Mouse (Mus musculus): Measurements from ENCODE around the gene Mga. TPM values are rescaled to one million over a fixed set of nuclear protein-coding genes. Genes with fewer than 3 reads are reported as not detected.

Mga gene
- polyA plus RNA-seq, 1 experiment: 14.7 TPM

DNA sequence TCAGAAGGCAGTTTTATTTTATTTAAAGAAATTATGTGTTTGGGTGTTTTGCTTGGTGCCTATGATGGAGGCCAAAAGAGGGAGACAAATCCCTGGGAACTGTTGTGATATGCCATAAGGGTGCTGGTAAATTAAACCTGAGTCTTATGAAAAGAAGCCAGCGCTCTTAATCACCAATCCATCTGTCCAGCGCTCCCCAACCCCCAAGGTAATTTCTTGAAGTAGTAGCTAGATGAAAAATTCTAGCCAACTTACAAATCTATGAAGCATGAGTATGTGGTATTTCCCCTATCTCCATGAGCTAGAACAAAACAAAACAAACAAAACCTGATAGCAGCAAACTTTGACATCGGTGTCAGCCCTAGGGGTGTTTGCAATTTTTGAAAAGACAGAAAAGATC is 74.3 kb downstream of the Mga start:
- no peak for DNase-seq
- no peak overlapping the region for H3K27ac ChIP-seq (ENCODE audit: insufficient read depth, low read depth, low read length)
- 78% methylated on average over 3 of the region's 3 CpGs for WGBS
- no peaks in the 10 kb centered on the region for H3K27me3 ChIP-seq (replicated peaks; ENCODE audit: control insufficient read depth, insufficient read depth, low read length)
- no peaks in the 10 kb centered on the region for H3K36me3 ChIP-seq (ENCODE audit: control insufficient read depth, insufficient read depth, low read length)
- TF ChIP-seq POLR2A (IDR thresholded peaks at IDR 0.05; ENCODE audit: low read depth, low read length): no peak
- TF ChIP-seq CTCF (conservative IDR thresholded peaks at IDR 0.05; ENCODE audit: insufficient read depth, insufficient read length, low read depth, low read length): no peak
- no peak overlapping the region for H3K4me3 ChIP-seq (ENCODE audit: insufficient read depth, low read depth, low read length)
- H3K4me1 ChIP-seq (ENCODE audit: control insufficient read depth, insufficient read depth, low read length): no peaks in the 10 kb centered on the region; the same call in 1 of the 2 replicates

DNA sequence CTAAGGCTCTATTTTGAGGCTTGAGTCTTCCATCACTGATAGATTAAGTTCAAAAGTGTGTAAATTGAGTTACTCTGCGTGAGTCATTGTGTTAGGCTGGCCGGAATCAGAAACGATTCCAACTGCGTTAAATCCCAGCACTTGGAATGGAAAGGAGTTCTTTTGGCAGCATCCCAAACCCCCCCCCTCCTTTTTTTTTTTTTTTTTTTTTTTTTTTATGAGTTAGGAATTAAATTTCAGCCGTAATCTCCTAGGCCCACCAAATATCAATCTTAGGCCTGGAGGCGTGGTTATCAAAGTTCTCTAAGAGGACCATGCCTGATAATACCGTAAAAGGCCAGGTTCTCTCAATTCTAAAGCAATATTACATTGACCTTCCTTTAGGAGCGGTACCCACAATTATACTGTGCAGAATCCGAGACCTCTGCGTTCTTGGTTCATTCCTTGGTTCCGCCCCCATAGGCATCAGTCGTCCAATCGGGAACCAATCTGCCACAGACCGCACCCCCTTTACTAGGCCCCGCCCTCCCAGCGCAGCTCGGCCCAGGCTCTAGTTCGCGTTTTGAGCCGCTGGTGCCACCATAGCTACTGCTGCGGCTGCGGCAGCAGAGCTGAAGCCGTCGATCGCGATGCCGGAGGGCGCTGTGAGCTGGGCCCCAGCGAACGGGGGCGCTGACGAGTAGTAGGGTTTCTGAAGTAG is 75.0 kb downstream of the Mga start:
- H3K27ac ChIP-seq (ENCODE audit: insufficient read depth, low read depth, low read length): peak overlapping the region; percentile 57
- TF ChIP-seq POLR2A (IDR thresholded peaks at IDR 0.05; ENCODE audit: low read depth, low read length) (peak; percentile 86), CTCF (conservative IDR thresholded peaks at IDR 0.05; ENCODE audit: insufficient read depth, insufficient read length, low read depth, low read length) (peak; percentile 35; the same call in 1 of the 2 replicates)
- WGBS: under 1% methylated on average over 32 of the region's 32 CpGs
- H3K4me3 ChIP-seq (ENCODE audit: insufficient read depth, low read depth, low read length): peak overlapping the region; percentile 83
- H3K4me1 ChIP-seq (ENCODE audit: control insufficient read depth, insufficient read depth, low read length): no peaks in the 10 kb centered on the region; the same call in 1 of the 2 replicates
- H3K36me3 ChIP-seq (ENCODE audit: control insufficient read depth, insufficient read depth, low read length): no peaks in the 10 kb centered on the region
- peak; percentile 98 for DNase-seq
- H3K27me3 ChIP-seq (replicated peaks; ENCODE audit: control insufficient read depth, insufficient read depth, low read length): no peaks in the 10 kb centered on the region

DNA sequence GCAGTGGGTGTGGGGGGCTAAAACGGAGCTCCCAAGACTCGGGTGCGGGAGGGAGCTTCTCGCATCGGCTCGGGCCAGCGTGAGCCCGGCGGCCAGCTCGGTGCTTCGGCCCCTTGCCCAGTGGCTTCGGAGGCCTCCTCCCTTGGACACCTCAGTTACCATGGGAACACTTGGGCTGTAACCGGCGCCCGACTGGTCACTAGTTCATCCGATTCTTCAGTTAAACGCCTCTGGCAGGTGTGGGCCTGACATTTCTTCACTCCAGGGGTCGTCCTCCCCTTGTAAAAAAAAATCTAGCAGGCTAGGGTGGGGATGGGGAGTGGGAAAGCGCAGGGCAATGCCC is 75.5 kb downstream of the Mga start, which contains the start of gene Mapkbp1:
Mapkbp1 (plus strand) TSS at position 163 of the 343 bp plus-strand sequence.
- no peaks in the 10 kb centered on the region for H3K36me3 ChIP-seq (ENCODE audit: control insufficient read depth, insufficient read depth, low read length)
- no peaks in the 10 kb centered on the region for H3K27me3 ChIP-seq (replicated peaks; ENCODE audit: control insufficient read depth, insufficient read depth, low read length)
- peak within 1 kb of the TSS; percentile 83 for H3K4me3 ChIP-seq (ENCODE audit: insufficient read depth, low read depth, low read length)
- no peak for DNase-seq
- no peaks in the 10 kb centered on the region; the same call in 1 of the 2 replicates for H3K4me1 ChIP-seq (ENCODE audit: control insufficient read depth, insufficient read depth, low read length)
- WGBS: 1% methylated on average over 19 of the region's 19 CpGs
- peak within 1 kb of the TSS; percentile 57 for H3K27ac ChIP-seq (ENCODE audit: insufficient read depth, low read depth, low read length)
- TF ChIP-seq POLR2A (IDR thresholded peaks at IDR 0.05; ENCODE audit: low read depth, low read length): no peak
- TF ChIP-seq CTCF (conservative IDR thresholded peaks at IDR 0.05; ENCODE audit: insufficient read depth, insufficient read length, low read depth, low read length): no peak

DNA sequence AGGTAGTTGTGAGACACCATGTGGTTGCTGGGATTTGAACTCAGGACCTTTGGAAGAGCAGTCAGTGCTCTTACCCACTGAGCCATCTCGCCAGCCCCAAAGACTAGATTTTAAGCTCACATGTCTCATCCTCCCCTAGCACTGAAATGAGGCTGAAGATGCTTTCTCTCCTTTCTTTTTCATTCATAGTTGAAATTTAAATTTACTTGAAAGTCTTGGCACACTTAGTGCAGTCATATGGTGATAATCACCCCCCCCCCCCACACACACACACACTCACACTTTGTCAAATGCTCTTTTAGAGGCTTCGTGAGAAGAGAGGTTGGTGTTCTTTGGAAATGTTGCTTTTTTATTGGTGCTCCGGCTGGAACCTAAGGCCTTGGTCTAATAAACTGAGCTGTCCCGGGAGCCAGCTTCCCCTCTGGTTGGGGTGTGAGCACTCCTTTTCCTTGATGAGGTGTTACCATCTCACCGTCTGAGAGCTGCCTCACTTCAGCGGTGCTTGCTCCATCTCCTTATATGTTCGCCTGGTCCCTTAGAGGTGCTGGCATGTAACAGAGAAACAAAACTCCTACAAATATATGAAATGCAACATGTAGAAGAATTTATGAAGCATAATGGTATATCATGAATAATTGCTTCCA is 83.4 kb downstream of the Mga start:
- no peaks in the 10 kb centered on the region for H3K27me3 ChIP-seq (replicated peaks; ENCODE audit: control insufficient read depth, insufficient read depth, low read length)
- no peak overlapping the region for H3K4me3 ChIP-seq (ENCODE audit: insufficient read depth, low read depth, low read length)
- no peak overlapping the region for H3K27ac ChIP-seq (ENCODE audit: insufficient read depth, low read depth, low read length)
- H3K36me3 ChIP-seq (ENCODE audit: control insufficient read depth, insufficient read depth, low read length): no peaks in the 10 kb centered on the region
- 84% methylated on average over 7 of the region's 7 CpGs for WGBS
- H3K4me1 ChIP-seq (ENCODE audit: control insufficient read depth, insufficient read depth, low read length): no peaks in the 10 kb centered on the region; the same call in 1 of the 2 replicates
- TF ChIP-seq CTCF (conservative IDR thresholded peaks at IDR 0.05; ENCODE audit: insufficient read depth, insufficient read length, low read depth, low read length): no peak
- TF ChIP-seq POLR2A (IDR thresholded peaks at IDR 0.05; ENCODE audit: low read depth, low read length): no peak
- no peak for DNase-seq

DNA sequence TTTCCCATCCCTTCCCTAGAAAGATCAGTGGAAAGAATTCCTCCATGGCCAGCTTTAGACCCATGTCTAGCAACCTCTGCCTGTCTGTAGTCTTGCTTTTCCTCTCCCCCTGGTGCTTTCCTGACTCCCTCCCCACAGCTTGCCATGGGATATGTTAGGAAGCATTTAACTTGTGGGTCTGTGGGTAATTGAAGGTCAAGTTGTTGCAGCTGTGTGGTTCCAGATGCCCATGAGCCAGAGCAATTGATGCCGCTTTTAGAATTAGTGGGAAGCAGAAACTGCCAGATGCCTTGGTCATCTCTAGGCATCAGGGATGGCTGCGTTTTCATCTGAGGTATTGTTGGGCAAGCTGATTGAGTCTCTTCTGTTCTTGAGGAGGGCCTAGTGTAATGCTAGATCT is 84.6 kb downstream of the Mga start:
- H3K4me3 ChIP-seq (ENCODE audit: insufficient read depth, low read depth, low read length): no peak overlapping the region
- no peak for TF ChIP-seq CTCF (conservative IDR thresholded peaks at IDR 0.05; ENCODE audit: insufficient read depth, insufficient read length, low read depth, low read length)
- TF ChIP-seq POLR2A (IDR thresholded peaks at IDR 0.05; ENCODE audit: low read depth, low read length): no peak
- H3K27me3 ChIP-seq (replicated peaks; ENCODE audit: control insufficient read depth, insufficient read depth, low read length): no peaks in the 10 kb centered on the region
- no peak for DNase-seq
- WGBS: 81% methylated on average over 2 of the region's 2 CpGs
- H3K27ac ChIP-seq (ENCODE audit: insufficient read depth, low read depth, low read length): no peak overlapping the region
- no peaks in the 10 kb centered on the region for H3K36me3 ChIP-seq (ENCODE audit: control insufficient read depth, insufficient read depth, low read length)
- no peaks in the 10 kb centered on the region; the same call in 1 of the 2 replicates for H3K4me1 ChIP-seq (ENCODE audit: control insufficient read depth, insufficient read depth, low read length)

DNA sequence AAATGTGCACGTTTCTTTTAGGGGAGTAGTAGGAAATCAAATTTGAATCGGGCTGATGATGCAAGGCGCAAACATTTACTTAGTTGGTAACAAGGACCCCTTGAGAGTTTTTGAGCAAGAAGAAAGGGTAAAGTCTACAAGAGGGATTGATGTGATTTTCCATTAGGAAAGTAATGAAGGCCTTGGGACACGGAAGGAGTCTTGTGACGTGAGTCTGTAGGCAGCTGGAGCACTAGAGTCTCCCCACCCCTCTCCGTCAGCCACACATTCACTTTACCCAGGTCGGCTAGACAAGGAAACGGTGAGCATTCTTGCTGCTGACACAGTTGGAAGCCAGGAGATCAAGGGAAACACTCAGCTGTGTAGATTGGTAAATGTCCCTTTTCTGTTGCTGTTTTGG is 88.8 kb downstream of the Mga start:
- DNase-seq: no peak
- Histone ChIP-seq H3K4me1 (ENCODE audit: control insufficient read depth, insufficient read depth, low read length) (peaks cover 8% of the 10 kb centered on the region; the same call in 1 of the 2 replicates), H3K36me3 (ENCODE audit: control insufficient read depth, insufficient read depth, low read length) (no peaks in the 10 kb centered on the region), H3K27ac (ENCODE audit: insufficient read depth, low read depth, low read length) (no peak overlapping the region), H3K4me3 (ENCODE audit: insufficient read depth, low read depth, low read length) (no peak overlapping the region), H3K27me3 (replicated peaks; ENCODE audit: control insufficient read depth, insufficient read depth, low read length) (no peaks in the 10 kb centered on the region)
- 82% methylated on average over 8 of the region's 8 CpGs for WGBS
- TF ChIP-seq CTCF (conservative IDR thresholded peaks at IDR 0.05; ENCODE audit: insufficient read depth, insufficient read length, low read depth, low read length) (no peak), POLR2A (IDR thresholded peaks at IDR 0.05; ENCODE audit: low read depth, low read length) (no peak)

DNA sequence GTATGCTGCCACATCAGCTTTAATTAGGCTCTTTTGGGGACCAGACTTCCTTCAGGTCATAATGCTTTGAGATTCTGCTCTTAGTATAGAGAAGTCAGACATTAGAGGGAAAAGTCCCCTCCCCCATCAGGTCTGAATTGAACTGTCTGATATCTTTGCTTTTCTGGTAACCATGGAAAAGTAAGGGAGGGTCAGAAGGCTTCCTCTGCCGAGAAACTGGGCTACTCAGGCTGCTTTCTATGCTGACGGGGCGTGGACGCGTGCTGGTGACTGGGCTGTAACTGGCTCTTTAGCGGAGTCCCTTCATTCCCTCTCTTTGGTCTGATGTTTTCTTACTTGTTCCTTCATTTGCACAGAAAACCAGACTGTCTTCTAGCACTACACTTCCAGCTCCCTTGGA is 89.3 kb downstream of the Mga start:
- DNase-seq: no peak
- Histone ChIP-seq H3K27ac (ENCODE audit: insufficient read depth, low read depth, low read length) (no peak overlapping the region), H3K4me1 (ENCODE audit: control insufficient read depth, insufficient read depth, low read length) (peaks cover 8% of the 10 kb centered on the region; the same call in 1 of the 2 replicates), H3K4me3 (ENCODE audit: insufficient read depth, low read depth, low read length) (no peak overlapping the region), H3K27me3 (replicated peaks; ENCODE audit: control insufficient read depth, insufficient read depth, low read length) (no peaks in the 10 kb centered on the region), H3K36me3 (ENCODE audit: control insufficient read depth, insufficient read depth, low read length) (no peaks in the 10 kb centered on the region)
- WGBS: 82% methylated on average over 6 of the region's 6 CpGs
- TF ChIP-seq CTCF (conservative IDR thresholded peaks at IDR 0.05; ENCODE audit: insufficient read depth, insufficient read length, low read depth, low read length): no peak
